Mouse (Mus musculus) ES-Bruce4 (cell line): ENCODE measurements around the gene Ranbp10. TPM values are rescaled to one million over a fixed set of nuclear protein-coding genes. Genes with fewer than 3 reads are reported as not detected.

Source experiments
- H3K27ac ChIP-seq: 2 replicates; pipeline ENCODE4 v1.5.1; 2012; ENCODE audit warnings: low read length, inconsistent platforms; ENCODE audit not compliant: insufficient read depth
- H3K27me3 ChIP-seq: 2 replicates; pipeline ENCODE4 v1.6.1; 2012; ENCODE audit warnings: mild to moderate bottlenecking, low read length, inconsistent platforms; ENCODE audit not compliant: control insufficient read depth, poor library complexity, insufficient read depth, severe bottlenecking
- H3K36me3 ChIP-seq: 2 replicates; pipeline ENCODE4 v1.6.1; 2012; ENCODE audit warnings: inconsistent platforms, mild to moderate bottlenecking, low read length, moderate library complexity; ENCODE audit not compliant: control insufficient read depth, poor library complexity, insufficient read depth, severe bottlenecking
- H3K4me1 ChIP-seq: one replicate; pipeline ENCODE4 v1.8.1; 2011; ENCODE audit warnings: low read length; ENCODE audit not compliant: control insufficient read depth, insufficient read depth
- H3K4me3 ChIP-seq: 2 replicates; pipeline ENCODE4 v1.5.1; 2011; ENCODE audit warnings: low read depth, mild to moderate bottlenecking, low read length
- H3K9ac ChIP-seq: 2 replicates; pipeline ENCODE4 v1.6.1; 2012; ENCODE audit warnings: low read depth, mild to moderate bottlenecking, inconsistent platforms; ENCODE audit not compliant: poor library complexity, severe bottlenecking
- H3K9me3 ChIP-seq: replicated peaks from 2 replicates; pipeline ENCODE4 v1.6.1; 2012; ENCODE audit warnings: mild to moderate bottlenecking, low read length, inconsistent platforms; ENCODE audit not compliant: control insufficient read depth, poor library complexity, insufficient read depth, severe bottlenecking
- CTCF ChIP-seq: IDR thresholded peaks from one replicate; pipeline ENCODE4 v1.8.1; 2011; ENCODE audit warnings: low read depth, low read length
- EP300 ChIP-seq: IDR thresholded peaks from 2 replicates; pipeline ENCODE4 v1.6.1; 2011; ENCODE audit warnings: low read depth, low read length; ENCODE audit not compliant: insufficient read depth
- POLR2A ChIP-seq: IDR thresholded peaks from one replicate; pipeline ENCODE4 v1.8.1; 2011; ENCODE audit warnings: low read length; ENCODE audit not compliant: insufficient read depth
- polyA plus RNA-seq: library from polyadenylated mRNA; stranded (reverse); fragments of >200 nt; gene quantifications from 2 replicates; pipeline ENCODE4 v1.2.4, GENCODE M21; 2011; ENCODE audit warnings: low read depth; ENCODE audit not compliant: missing spikeins, insufficient read depth, insufficient read length

Ranbp10 gene
- polyA plus RNA-seq, 1 experiment = 18.5 TPM

GRCm38 (mm10) chr8:105801153-105801904, 25.8 kb downstream of the Ranbp10 start:
- no peak overlapping the region for H3K4me3 ChIP-seq
- H3K9me3 ChIP-seq = no peaks in the 10 kb centered on the region
- peaks cover 8% of the 10 kb centered on the region for H3K4me1 ChIP-seq
- TF ChIP-seq EP300 (no peak), POLR2A (no peak), CTCF (no peak)
- H3K27ac ChIP-seq = no peak overlapping the region
- H3K9ac ChIP-seq = no peak overlapping the region
- no peaks in the 10 kb centered on the region for H3K27me3 ChIP-seq
- peaks cover 3% of the 10 kb centered on the region; the same call in 1 of the 2 replicates for H3K36me3 ChIP-seq

- no peaks in the 10 kb centered on the region for H3K36me3 ChIP-seq
- no peak overlapping the region for H3K9ac ChIP-seq
- H3K4me3 ChIP-seq = no peak overlapping the region
- H3K4me1 ChIP-seq = peaks cover 8% of the 10 kb centered on the region
- no peak for TF ChIP-seq CTCF
- no peak for TF ChIP-seq POLR2A
- TF ChIP-seq EP300 = no peak
- no peaks in the 10 kb centered on the region for H3K9me3 ChIP-seq
- H3K27me3 ChIP-seq = no peaks in the 10 kb centered on the region
- peak overlapping the region; percentile 42 for H3K27ac ChIP-seq
Observed at GRCm38 (mm10) chr8:105799091-105799812, 27.9 kb downstream of the Ranbp10 start.

GRCm38 (mm10) chr8:105798408-105798807, 28.7 kb downstream of the Ranbp10 start:
- Histone ChIP-seq H3K27ac (no peak overlapping the region), H3K4me1 (peaks cover 8% of the 10 kb centered on the region), H3K36me3 (no peaks in the 10 kb centered on the region), H3K27me3 (no peaks in the 10 kb centered on the region), H3K4me3 (no peak overlapping the region), H3K9ac (no peak overlapping the region), H3K9me3 (no peaks in the 10 kb centered on the region)
- TF ChIP-seq EP300 (no peak), CTCF (no peak), POLR2A (no peak)

GRCm38 (mm10) chr8:105795785-105796184, 31.4 kb downstream of the Ranbp10 start:
- H3K4me3 ChIP-seq = no peak overlapping the region
- no peaks in the 10 kb centered on the region for H3K27me3 ChIP-seq
- TF ChIP-seq POLR2A = no peak
- TF ChIP-seq CTCF = no peak
- TF ChIP-seq EP300 = no peak
- H3K9me3 ChIP-seq = no peaks in the 10 kb centered on the region
- no peak overlapping the region for H3K27ac ChIP-seq
- H3K36me3 ChIP-seq = no peaks in the 10 kb centered on the region
- H3K4me1 ChIP-seq = peaks cover 8% of the 10 kb centered on the region
- H3K9ac ChIP-seq = no peak overlapping the region

- H3K4me1 ChIP-seq = peaks cover 4% of the 10 kb centered on the region
- no peaks in the 10 kb centered on the region for H3K36me3 ChIP-seq
- no peak overlapping the region for H3K27ac ChIP-seq
- no peaks in the 10 kb centered on the region for H3K9me3 ChIP-seq
- no peak overlapping the region for H3K9ac ChIP-seq
- no peak overlapping the region for H3K4me3 ChIP-seq
- H3K27me3 ChIP-seq = no peaks in the 10 kb centered on the region
- TF ChIP-seq POLR2A (no peak), CTCF (no peak), EP300 (no peak)
Observed at GRCm38 (mm10) chr8:105794009-105794598, 33.0 kb downstream of the Ranbp10 start.

GRCm38 (mm10) chr8:105793331-105793730, 33.8 kb downstream of the Ranbp10 start:
- Histone ChIP-seq H3K27me3 (no peaks in the 10 kb centered on the region), H3K4me1 (no peaks in the 10 kb centered on the region), H3K9ac (no peak overlapping the region), H3K9me3 (no peaks in the 10 kb centered on the region), H3K4me3 (no peak overlapping the region), H3K36me3 (no peaks in the 10 kb centered on the region), H3K27ac (no peak overlapping the region)
- TF ChIP-seq POLR2A (no peak), CTCF (no peak), EP300 (no peak)
